ENCODE assay signal across 9 mouse cellular contexts in the genomic region with DNA sequence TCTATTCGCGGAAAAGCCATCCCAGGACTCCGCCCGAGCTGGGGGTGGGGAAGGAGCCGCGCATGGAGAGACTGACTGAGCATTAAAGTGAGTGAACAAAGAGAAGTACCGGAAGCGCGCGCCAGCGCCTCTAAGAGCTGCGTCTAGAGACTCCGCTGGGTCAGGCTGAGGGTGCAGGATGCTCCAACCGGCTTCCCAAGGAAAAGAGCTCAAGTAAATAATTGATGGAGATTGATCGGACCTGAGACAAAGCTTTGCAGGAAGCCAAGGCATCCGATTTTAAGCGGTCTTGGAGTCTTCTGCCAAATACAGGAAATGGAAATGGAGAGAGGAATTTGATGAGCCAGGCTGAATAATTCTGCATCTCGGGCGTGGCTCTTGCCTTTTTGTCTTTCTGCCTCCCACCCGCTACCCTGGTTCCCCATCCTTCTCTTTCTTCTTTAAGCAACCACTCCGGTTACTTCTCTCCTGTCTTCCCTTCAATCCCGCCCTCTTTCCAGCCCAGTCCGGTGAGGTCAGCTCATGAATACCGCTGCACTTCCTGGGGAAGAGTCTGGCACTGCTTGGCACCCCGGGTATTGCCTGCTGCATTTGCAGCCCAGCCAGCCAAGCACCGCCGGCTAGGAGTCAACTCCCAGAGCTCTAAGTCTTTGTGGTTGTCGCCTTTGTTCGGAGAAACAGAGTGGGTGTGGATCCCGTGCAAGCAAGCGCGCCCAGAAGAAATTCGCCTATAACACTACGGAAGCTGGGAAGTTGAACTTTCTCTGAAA. TPM values are rescaled to one million over a fixed set of nuclear protein-coding genes. Genes with fewer than 3 reads are reported as not detected.
A peak's percentile ranks its signal among the peaks of the same experiment; 100 is the strongest.
DNase-seq lines count a peak whose midpoint lies in the region; ATAC-seq lines count a peak whose summit lies in the region.
"Had no signal": no experiment of that assay in that cellular context is flagged by ENCODE, and none has a peak within 500 bp of the region (broad histone marks: within the 10 kb centered on the region; RNA-seq: fewer than 3 reads in every experiment).

A gene (plus strand): TSS at position 274 of the 770 bp plus-strand sequence.

- no peak for DNase-seq in heart, postnatal 4 days
- DNase-seq in cerebellum, adult 8-10 months: peak; percentile 55
- DNase-seq in frontal cortex, adult 2 months (ENCODE audit: extremely low spot score in 1 of 2, low spot score in 1 of 2): peak; percentile 38 to 75
- DNase-seq in left cerebral cortex, postnatal 10 days (ENCODE audit: extremely low spot score in 1 of 2, low spot score in 2 of 2): peak; percentile 65 to 69
- DNase-seq in retina, embryonic 14.5 days (ENCODE audit: low spot score): peak; percentile 87
- DNase-seq in ovary, adult 18-20 months (ENCODE audit: low spot score): no peak

- H3K36me3 ChIP-seq in heart, embryonic 16.5 days (ENCODE audit: control insufficient read depth, insufficient read depth): no peaks in the 10 kb centered on the region

- H3K9ac ChIP-seq in heart, embryonic 16.5 days (ENCODE audit: low read length): no peak within 1 kb of the TSS
- H3K9ac ChIP-seq: liver, embryonic 14.5 days had no signal

- H3K4me2 ChIP-seq in heart, embryonic 16.5 days (ENCODE audit: low read depth, low read length): no peak within 1 kb of the TSS; the same call in 1 of the 2 replicates

- no peak for ATAC-seq in heart, embryonic 16.5 days (replicated peaks; ENCODE audit: extremely low read depth, insufficient read depth, low FRiP score)
- no peak for ATAC-seq in megakaryocyte progenitor cell, adult 5-6 weeks (replicated peaks; ENCODE audit: poor library complexity)

- peaks cover 48% of the 10 kb centered on the region for H3K27me3 ChIP-seq in heart, embryonic 16.5 days (ENCODE audit: control insufficient read depth, insufficient read depth, low read length)

- under 1% methylated on average over 34 of the region's 34 CpGs for WGBS in heart, embryonic 16.5 days

- H3K27ac ChIP-seq in heart, embryonic 16.5 days (ENCODE audit: low read length): no peak within 1 kb of the TSS
- H3K27ac ChIP-seq: liver, embryonic 14.5 days had no signal

- intact Hi-C loops in left cerebral cortex, postnatal 10 days (cut with DNase I): loop anchor here (5.0 kb wide), 1 partner anchor 36 kb away; no protein-coding TSS in a partner anchor

- peaks cover 6% of the 10 kb centered on the region; the same call in 1 of the 2 replicates for H3K4me1 ChIP-seq in heart, embryonic 16.5 days (ENCODE audit: control insufficient read depth, insufficient read depth, low read length)

- peak within 1 kb of the TSS; percentile 8; the same call in 1 of the 2 replicates for H3K4me3 ChIP-seq in heart, embryonic 16.5 days (ENCODE audit: low read length)

- H3K9me3 ChIP-seq in heart, embryonic 16.5 days (replicated peaks; ENCODE audit: control insufficient read depth, low read length): no peaks in the 10 kb centered on the region

RNA-seq across cellular contexts. Expression of the gene that starts here (rescaled TPM):
- 0.09 and 0.22 TPM in 2 replicates for polyA plus RNA-seq in heart, embryonic 16.5 days (2015; fragmentation: Nextera tagmentation; extraction: Ambion mirVana)
- total RNA-seq in heart, postnatal 4 days (2021): under 1 TPM in 1 of 2 experiments, not detected in 1; 0.25 TPM
- polyA plus RNA-seq in frontal cortex, adult 2 months (2012; rRNA removed): 42.3 and 42.4 TPM in 2 replicates
- 100 to 1,000 TPM; 154 to 179 TPM for total RNA-seq in left cerebral cortex, postnatal 10 days (2021)
- not detected in 2 replicates for total RNA-seq in megakaryocyte progenitor cell, adult 5-6 weeks (2015)
- not detected in 2 replicates for total RNA-seq in megakaryocyte progenitor cell, adult 5-6 weeks (2017)

Comparison
In these comparisons a context has a peak if more than half of its experiments do, and no peak if none do; other contexts are left out.
1. RNA of the gene that starts here (total RNA-seq): 154 to 179 TPM in left cerebral cortex, postnatal 10 days; 0.25 TPM in heart, postnatal 4 days and not detected in megakaryocyte progenitor cell, adult 5-6 weeks; every median in the first group is over 100 times any median in the second.
2. RNA of the gene that starts here (polyA plus RNA-seq): 42.3 to 42.4 TPM in frontal cortex, adult 2 months; 0.09 to 0.22 TPM in heart, embryonic 16.5 days; every median in the first group is over 10 times any median in the second.
3. DNase-seq: peak in cerebellum, adult 8-10 months (single experiment), frontal cortex, adult 2 months (2 of 2), left cerebral cortex, postnatal 10 days (2 of 2) and retina, embryonic 14.5 days (single experiment); none in heart, postnatal 4 days (single experiment) and ovary, adult 18-20 months (single experiment).